Mouse (Mus musculus): ENCODE results near the gene 4930556J24Rik. TPM values are rescaled to one million over a fixed set of nuclear protein-coding genes. Genes with fewer than 3 reads are reported as not detected.

4930556J24Rik gene
- polyA plus RNA-seq, 1 experiment = not detected

DNA sequence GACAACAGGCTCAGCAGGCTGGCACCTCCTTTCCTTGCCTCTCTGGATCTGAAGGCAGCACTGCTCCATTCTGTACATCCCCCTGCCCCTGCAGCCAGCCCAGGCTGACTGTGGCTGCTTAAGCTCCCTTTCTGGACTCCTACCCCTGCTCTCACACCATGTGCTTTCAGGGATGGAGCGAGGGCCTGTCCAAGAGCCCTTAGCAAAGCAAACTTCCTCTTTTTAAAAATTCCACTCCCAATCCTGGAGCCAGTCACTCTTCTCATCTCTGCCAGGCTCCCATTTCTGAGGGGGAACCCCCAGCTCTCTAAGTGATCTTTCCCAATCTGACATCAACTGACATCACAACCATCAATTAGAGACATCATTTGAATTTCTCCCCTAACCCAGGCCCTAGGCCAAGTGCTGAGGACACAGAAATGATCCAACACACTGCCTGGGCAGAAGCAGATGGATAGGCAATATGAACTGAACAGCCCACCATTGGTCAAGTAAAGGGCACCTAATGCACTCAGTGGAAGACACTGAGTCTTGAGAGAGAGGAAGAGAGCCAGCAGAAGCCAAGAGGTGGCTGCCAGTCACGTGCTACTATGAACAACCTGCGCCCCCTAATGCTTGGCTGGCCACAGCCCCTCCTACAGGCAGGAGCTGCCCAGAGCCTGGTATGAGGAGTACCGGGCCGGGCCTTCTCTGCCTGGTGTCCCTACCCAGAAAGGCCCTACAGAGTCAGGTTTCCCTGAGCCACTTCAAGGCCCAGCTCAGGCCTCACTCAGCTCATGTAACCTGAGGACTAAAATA is 65.9 kb downstream of the 4930556J24Rik start:
- no peaks in the 10 kb centered on the region for H3K36me3 ChIP-seq (ENCODE audit: control insufficient read depth, insufficient read depth, low read length)
- H3K4me1 ChIP-seq (replicated peaks; ENCODE audit: control insufficient read depth, insufficient read depth, low read length) = peaks cover 14% of the 10 kb centered on the region
- no peaks in the 10 kb centered on the region; the same call in 1 of the 2 replicates for H3K27me3 ChIP-seq (ENCODE audit: control insufficient read depth, insufficient read depth, low read length)
- H3K4me3 ChIP-seq (ENCODE audit: control insufficient read depth, insufficient read depth, low read length) = no peak overlapping the region
- 70% methylated on average over 5 of the region's 5 CpGs for WGBS
- DNase-seq = no peak
- H3K27ac ChIP-seq (ENCODE audit: control insufficient read depth, insufficient read depth, low read length) = no peak overlapping the region
- TF ChIP-seq POLR2A (IDR thresholded peaks at IDR 0.05; ENCODE audit: control insufficient read depth, extremely low read depth, insufficient read depth, low read length, poor library complexity) = no peak
- no peak for TF ChIP-seq CTCF (IDR thresholded peaks at IDR 0.05; ENCODE audit: borderline replicate concordance, control insufficient read depth, extremely low read depth, insufficient read depth, low read length, poor library complexity)

GRCm38 (mm10) chr11:3909236-3909635 is 67.3 kb downstream of the 4930556J24Rik start:
- Histone ChIP-seq H3K4me3 (ENCODE audit: control insufficient read depth, insufficient read depth, low read length) (no peak overlapping the region), H3K36me3 (ENCODE audit: control insufficient read depth, insufficient read depth, low read length) (no peaks in the 10 kb centered on the region), H3K4me1 (replicated peaks; ENCODE audit: control insufficient read depth, insufficient read depth, low read length) (peaks cover 12% of the 10 kb centered on the region), H3K27me3 (ENCODE audit: control insufficient read depth, insufficient read depth, low read length) (no peaks in the 10 kb centered on the region; the same call in 1 of the 2 replicates), H3K27ac (ENCODE audit: control insufficient read depth, insufficient read depth, low read length) (no peak overlapping the region)
- no peak for TF ChIP-seq CTCF (IDR thresholded peaks at IDR 0.05; ENCODE audit: borderline replicate concordance, control insufficient read depth, extremely low read depth, insufficient read depth, low read length, poor library complexity)
- no peak for TF ChIP-seq POLR2A (IDR thresholded peaks at IDR 0.05; ENCODE audit: control insufficient read depth, extremely low read depth, insufficient read depth, low read length, poor library complexity)
- 90% methylated on average over 4 of the region's 4 CpGs for WGBS
- no peak for DNase-seq

DNA sequence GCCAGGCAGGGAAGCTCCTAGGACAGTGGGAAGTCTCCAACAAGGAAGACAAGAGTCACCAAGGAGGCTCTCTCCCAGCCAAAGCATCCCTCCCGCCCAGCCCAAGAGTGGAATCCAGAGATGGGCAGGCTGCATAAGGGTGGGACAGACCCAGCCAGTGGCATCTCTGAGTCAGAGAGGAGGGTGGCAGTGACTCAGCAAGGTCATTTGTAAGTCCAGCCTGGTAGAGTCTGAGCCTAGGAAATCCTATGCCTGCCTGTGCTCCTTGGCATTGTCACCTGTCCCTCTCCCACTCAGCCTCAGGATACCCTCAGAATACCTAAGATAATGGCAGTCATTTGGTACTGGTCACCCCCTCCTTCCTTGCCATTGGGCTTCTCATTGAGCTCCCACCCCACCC is 71.1 kb downstream of the 4930556J24Rik start:
- H3K36me3 ChIP-seq (ENCODE audit: control insufficient read depth, insufficient read depth, low read length) = no peaks in the 10 kb centered on the region
- no peak overlapping the region for H3K4me3 ChIP-seq (ENCODE audit: control insufficient read depth, insufficient read depth, low read length)
- TF ChIP-seq CTCF (IDR thresholded peaks at IDR 0.05; ENCODE audit: borderline replicate concordance, control insufficient read depth, extremely low read depth, insufficient read depth, low read length, poor library complexity) = no peak
- TF ChIP-seq POLR2A (IDR thresholded peaks at IDR 0.05; ENCODE audit: control insufficient read depth, extremely low read depth, insufficient read depth, low read length, poor library complexity) = no peak
- H3K27ac ChIP-seq (ENCODE audit: control insufficient read depth, insufficient read depth, low read length) = no peak overlapping the region
- H3K27me3 ChIP-seq (ENCODE audit: control insufficient read depth, insufficient read depth, low read length) = no peaks in the 10 kb centered on the region
- 92% methylated on average over 1 of the region's 1 CpGs for WGBS
- H3K4me1 ChIP-seq (replicated peaks; ENCODE audit: control insufficient read depth, insufficient read depth, low read length) = no peaks in the 10 kb centered on the region
- DNase-seq = no peak

GRCm38 (mm10) chr11:3904673-3905072 is 71.9 kb downstream of the 4930556J24Rik start:
- no peak for DNase-seq
- WGBS = 84% methylated on average over 6 of the region's 6 CpGs
- no peak for TF ChIP-seq POLR2A (IDR thresholded peaks at IDR 0.05; ENCODE audit: control insufficient read depth, extremely low read depth, insufficient read depth, low read length, poor library complexity)
- Histone ChIP-seq H3K4me3 (ENCODE audit: control insufficient read depth, insufficient read depth, low read length) (no peak overlapping the region), H3K27me3 (ENCODE audit: control insufficient read depth, insufficient read depth, low read length) (no peaks in the 10 kb centered on the region), H3K4me1 (replicated peaks; ENCODE audit: control insufficient read depth, insufficient read depth, low read length) (no peaks in the 10 kb centered on the region), H3K27ac (ENCODE audit: control insufficient read depth, insufficient read depth, low read length) (no peak overlapping the region), H3K36me3 (ENCODE audit: control insufficient read depth, insufficient read depth, low read length) (no peaks in the 10 kb centered on the region)

GRCm38 (mm10) chr11:3903046-3903445 is 73.5 kb downstream of the 4930556J24Rik start:
- no peak for TF ChIP-seq POLR2A (IDR thresholded peaks at IDR 0.05; ENCODE audit: control insufficient read depth, extremely low read depth, insufficient read depth, low read length, poor library complexity)
- TF ChIP-seq CTCF (IDR thresholded peaks at IDR 0.05; ENCODE audit: borderline replicate concordance, control insufficient read depth, extremely low read depth, insufficient read depth, low read length, poor library complexity) = no peak
- Histone ChIP-seq H3K27ac (ENCODE audit: control insufficient read depth, insufficient read depth, low read length) (no peak overlapping the region), H3K4me3 (ENCODE audit: control insufficient read depth, insufficient read depth, low read length) (no peak overlapping the region), H3K27me3 (ENCODE audit: control insufficient read depth, insufficient read depth, low read length) (no peaks in the 10 kb centered on the region), H3K4me1 (replicated peaks; ENCODE audit: control insufficient read depth, insufficient read depth, low read length) (no peaks in the 10 kb centered on the region), H3K36me3 (ENCODE audit: control insufficient read depth, insufficient read depth, low read length) (no peaks in the 10 kb centered on the region)
- 83% methylated on average over 5 of the region's 5 CpGs for WGBS
- no peak for DNase-seq

GRCm38 (mm10) chr11:3902516-3902915 is 74.1 kb downstream of the 4930556J24Rik start:
- Histone ChIP-seq H3K27ac (ENCODE audit: control insufficient read depth, insufficient read depth, low read length) (no peak overlapping the region), H3K4me1 (replicated peaks; ENCODE audit: control insufficient read depth, insufficient read depth, low read length) (no peaks in the 10 kb centered on the region), H3K27me3 (ENCODE audit: control insufficient read depth, insufficient read depth, low read length) (no peaks in the 10 kb centered on the region), H3K4me3 (ENCODE audit: control insufficient read depth, insufficient read depth, low read length) (no peak overlapping the region), H3K36me3 (ENCODE audit: control insufficient read depth, insufficient read depth, low read length) (no peaks in the 10 kb centered on the region)
- DNase-seq = no peak
- no peak for TF ChIP-seq CTCF (IDR thresholded peaks at IDR 0.05; ENCODE audit: borderline replicate concordance, control insufficient read depth, extremely low read depth, insufficient read depth, low read length, poor library complexity)
- TF ChIP-seq POLR2A (IDR thresholded peaks at IDR 0.05; ENCODE audit: control insufficient read depth, extremely low read depth, insufficient read depth, low read length, poor library complexity) = no peak
- 94% methylated on average over 3 of the region's 3 CpGs for WGBS

All from thymus, adult 2 months (tissue).